Mouse (Mus musculus): ENCODE measurements at regions not wholly inside any gene's neighbourhood (a gene's known extent, or its start where the extent isn't known, plus 50 kb on each side); places are given as distances from the start of the nearest gene placed in this dataset.

GRCm38 (mm10) chr5:112179213-112180057 is 72.9 kb downstream of the Cryba4 start:
- DNase-seq (ENCODE audit: low spot score in 2 of 2) = peak in 1 of 2 experiments; percentile 11

GRCm38 (mm10) chr5:112182775-112183174 is 69.5 kb downstream of the Cryba4 start:
- DNase-seq (ENCODE audit: low spot score in 2 of 2) = peak in 1 of 2 experiments; percentile 7

GRCm38 (mm10) chr5:112195667-112196066 is 56.7 kb downstream of the Cryba4 start:
- no peak for DNase-seq (ENCODE audit: low spot score in 2 of 2)
